Mouse (Mus musculus) cerebellum, adult 2 months (tissue): Measurements from ENCODE around the gene Dusp16. TPM values are rescaled to one million over a fixed set of nuclear protein-coding genes. Genes with fewer than 3 reads are reported as not detected.

Experiments
- DNase-seq, 2 experiments: peaks; one replicate each; pipeline ENCODE4 v3.0.0; 2021
- H3K27ac ChIP-seq: fragments of 200-500 bp; 2 replicates; pipeline ENCODE4 v1.5.1; 2012; ENCODE audit warnings: low read length, control low read depth, inconsistent platforms; ENCODE audit not compliant: insufficient read depth
- H3K27me3 ChIP-seq: fragments of 200-500 bp; 2 replicates; pipeline ENCODE4 v1.6.1; 2012; ENCODE audit warnings: inconsistent platforms, mild to moderate bottlenecking, low read length, moderate library complexity; ENCODE audit not compliant: control insufficient read depth, insufficient read depth
- H3K4me1 ChIP-seq: fragments of 200-500 bp; 2 replicates; pipeline ENCODE4 v1.6.1; 2011; ENCODE audit warnings: low read length; ENCODE audit not compliant: control insufficient read depth, insufficient read depth
- H3K4me3 ChIP-seq: fragments of 200-500 bp; replicated peaks from 2 replicates; pipeline ENCODE3; 2011; ENCODE audit warnings: mild to moderate bottlenecking, low read depth, low read length, control low read depth; ENCODE audit not compliant: insufficient read depth
- CTCF ChIP-seq: fragments of 200-500 bp; IDR thresholded peaks from 2 replicates; pipeline ENCODE4 v1.5.1; 2011; ENCODE audit warnings: low read depth, mild to moderate bottlenecking, control low read depth, low read length, moderate library complexity, borderline replicate concordance; ENCODE audit not compliant: insufficient read depth
- POLR2A ChIP-seq: fragments of 200-500 bp; IDR thresholded peaks from 2 replicates; pipeline ENCODE4 v1.6.1; 2011; ENCODE audit warnings: low read length, control low read depth, borderline replicate concordance; ENCODE audit not compliant: insufficient read depth
- WGBS: fragments of 180-500 bp; shearing (Covaris S2); methylation state at CpG from one replicate; pipeline ENCODE4 v1.1.7; 2018; 5-methylcytosine and 5-hydroxymethylcytosine counted together
- polyA plus RNA-seq: library from polyadenylated mRNA; depleted of rRNA; stranded (reverse); fragments of >200 nt; gene quantifications from 2 replicates; pipeline ENCODE4 v1.2.3, GENCODE M21; 2012

Dusp16 gene
- polyA plus RNA-seq, 1 experiment, result 19.8 TPM

- WGBS, result 52% methylated on average over 6 of the region's 6 CpGs
- Histone ChIP-seq H3K27me3 (no peaks in the 10 kb centered on the region), H3K4me3 (no peak overlapping the region), H3K4me1 (no peaks in the 10 kb centered on the region), H3K27ac (no peak overlapping the region)
- TF ChIP-seq POLR2A (no peak), CTCF (no peak)
- DNase-seq, result no peak
Observed at GRCm38 (mm10) chr6:134820411-134820810, 28.0 kb upstream of the Dusp16 start.

- 59% methylated on average over 5 of the region's 5 CpGs for WGBS
- TF ChIP-seq POLR2A (no peak), CTCF (no peak)
- Histone ChIP-seq H3K27me3 (no peaks in the 10 kb centered on the region), H3K4me1 (no peaks in the 10 kb centered on the region), H3K4me3 (no peak overlapping the region), H3K27ac (no peak overlapping the region)
- no peak for DNase-seq
Observed at GRCm38 (mm10) chr6:134819741-134820140, 27.3 kb upstream of the Dusp16 start.

- 72% methylated on average over 12 of the region's 12 CpGs for WGBS
- Histone ChIP-seq H3K27ac (no peak overlapping the region), H3K4me3 (no peak overlapping the region), H3K27me3 (no peaks in the 10 kb centered on the region), H3K4me1 (no peaks in the 10 kb centered on the region)
- DNase-seq, result no peak
- TF ChIP-seq CTCF (no peak), POLR2A (no peak)
Observed at GRCm38 (mm10) chr6:134817051-134817928, 24.9 kb upstream of the Dusp16 start.

- H3K4me3 ChIP-seq, result no peak overlapping the region
- WGBS, result 78% methylated on average over 1 of the region's 1 CpGs
- H3K4me1 ChIP-seq, result no peaks in the 10 kb centered on the region
- no peaks in the 10 kb centered on the region for H3K27me3 ChIP-seq
- no peak overlapping the region for H3K27ac ChIP-seq
- DNase-seq, result no peak
- no peak for TF ChIP-seq CTCF
- no peak for TF ChIP-seq POLR2A
Observed at GRCm38 (mm10) chr6:134813066-134813465, 20.6 kb upstream of the Dusp16 start.

GRCm38 (mm10) chr6:134807794-134808193 lies 15.4 kb upstream of the Dusp16 start:
- no peak for DNase-seq
- no peaks in the 10 kb centered on the region for H3K4me1 ChIP-seq
- H3K27ac ChIP-seq, result no peak overlapping the region
- H3K27me3 ChIP-seq, result no peaks in the 10 kb centered on the region
- TF ChIP-seq POLR2A, result no peak
- TF ChIP-seq CTCF, result no peak
- no peak overlapping the region for H3K4me3 ChIP-seq
- WGBS, result 91% methylated on average over 11 of the region's 11 CpGs

- no peaks in the 10 kb centered on the region for H3K27me3 ChIP-seq
- no peaks in the 10 kb centered on the region for H3K4me1 ChIP-seq
- no peak overlapping the region for H3K27ac ChIP-seq
- no peak overlapping the region for H3K4me3 ChIP-seq
- no peak for TF ChIP-seq CTCF
- no peak for TF ChIP-seq POLR2A
- no peak for DNase-seq
- 69% methylated on average over 2 of the region's 2 CpGs for WGBS
Observed at GRCm38 (mm10) chr6:134807091-134807490, 14.7 kb upstream of the Dusp16 start.

- no peak for TF ChIP-seq POLR2A
- no peak for TF ChIP-seq CTCF
- Histone ChIP-seq H3K4me3 (no peak overlapping the region), H3K27ac (no peak overlapping the region), H3K27me3 (no peaks in the 10 kb centered on the region), H3K4me1 (no peaks in the 10 kb centered on the region)
- 90% methylated on average over 6 of the region's 6 CpGs for WGBS
- DNase-seq, result no peak
Observed at GRCm38 (mm10) chr6:134806130-134806529, 13.7 kb upstream of the Dusp16 start.

GRCm38 (mm10) chr6:134804736-134805277 lies 12.4 kb upstream of the Dusp16 start:
- DNase-seq, result no peak
- WGBS, result 77% methylated on average over 5 of the region's 5 CpGs
- H3K4me3 ChIP-seq, result no peak overlapping the region
- no peaks in the 10 kb centered on the region for H3K27me3 ChIP-seq
- H3K4me1 ChIP-seq, result no peaks in the 10 kb centered on the region
- TF ChIP-seq CTCF, result no peak
- TF ChIP-seq POLR2A, result no peak
- no peak overlapping the region for H3K27ac ChIP-seq
